Comparison of ENCODE assay signal across 26 mouse cellular contexts in genomic region chr10:20960941-20961340, GRCm38 (mm10).
"Had no signal": no experiment of that assay in that cellular context is flagged by ENCODE, and none has a peak within 500 bp of the region (broad histone marks: within the 10 kb centered on the region; RNA-seq: fewer than 3 reads in every experiment).

No protein-coding gene starts in this region.

- H3K9ac ChIP-seq: heart, embryonic 12.5 days; hindbrain, embryonic 12.5 days; hindbrain, embryonic 14.5 days; intestine, embryonic 15.5 days; limb, embryonic 13.5 days; limb, embryonic 15.5 days; liver, embryonic 12.5 days; liver, embryonic 14.5 days had no signal

- ATAC-seq: hindbrain, embryonic 16.5 days; inflammation-experienced regulatory T-cells, adult 6 months; intestine, embryonic 15.5 days; intestine, postnatal 0 days; liver, embryonic 12.5 days had no signal

- DNase-seq: gastrocnemius, adult 2 months; gastrocnemius, postnatal 10 days; gastrocnemius, postnatal 25 days; heart, adult 18-20 months; heart, postnatal 10 days; heart, postnatal 4 days; kidney, adult 18-20 months; kidney, adult 8-10 months; kidney, postnatal 14 days; kidney, postnatal 36 days; layer of hippocampus, adult 9-11 months; layer of hippocampus, postnatal 36 days; left cerebral cortex, postnatal 4 days had no signal

- H3K9me3 ChIP-seq: heart, embryonic 10.5 days; hindbrain, embryonic 12.5 days; intestine, embryonic 15.5 days; limb, embryonic 13.5 days; limb, embryonic 15.5 days had no signal

- H3K27ac ChIP-seq: gastrocnemius, adult 2 months; heart, embryonic 10.5 days; hindbrain, embryonic 10.5 days; hindbrain, embryonic 12.5 days; hindbrain, embryonic 14.5 days; intestine, embryonic 15.5 days; limb, embryonic 13.5 days; limb, embryonic 15.5 days; liver, embryonic 12.5 days; liver, embryonic 14.5 days had no signal

- H3K4me3 ChIP-seq: gastrocnemius, adult 2 months; heart, embryonic 10.5 days; heart, embryonic 12.5 days; hindbrain, embryonic 10.5 days; hindbrain, embryonic 12.5 days; intestine, embryonic 15.5 days; limb, embryonic 13.5 days; limb, embryonic 15.5 days; liver, embryonic 12.5 days had no signal

- H3K27me3 ChIP-seq: heart, embryonic 12.5 days; hindbrain, embryonic 12.5 days; intestine, embryonic 15.5 days; limb, embryonic 13.5 days; limb, embryonic 15.5 days; liver, embryonic 12.5 days had no signal

- H3K4me2 ChIP-seq: heart, embryonic 12.5 days; hindbrain, embryonic 12.5 days; hindbrain, embryonic 14.5 days; intestine, embryonic 15.5 days; limb, embryonic 13.5 days; limb, embryonic 15.5 days; liver, embryonic 12.5 days had no signal

- H3K4me1 ChIP-seq: heart, embryonic 10.5 days; heart, embryonic 12.5 days; hindbrain, embryonic 10.5 days; hindbrain, embryonic 12.5 days; intestine, embryonic 15.5 days; limb, embryonic 13.5 days; limb, embryonic 15.5 days; liver, embryonic 12.5 days had no signal
